Mouse (Mus musculus): ENCODE measurements around the gene Fam189a1.

DNA sequence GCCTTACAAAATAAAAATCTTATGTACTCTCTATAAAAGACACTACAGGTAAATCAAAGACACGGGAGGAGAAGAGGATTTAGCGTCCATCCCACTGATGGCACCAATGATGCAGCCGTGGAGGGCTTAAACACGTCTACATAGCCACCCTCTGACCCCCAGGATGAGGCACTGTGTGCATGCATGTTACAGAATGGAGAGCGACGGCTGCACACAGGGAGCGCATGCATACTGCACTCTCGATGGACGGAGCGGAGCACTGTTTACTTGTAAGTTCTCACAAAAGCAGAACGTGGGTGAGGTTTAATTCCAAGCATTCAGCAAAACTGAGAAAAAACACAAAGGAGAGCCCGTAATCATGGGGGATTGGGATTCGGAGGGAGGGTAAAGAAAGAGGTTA, 235.2 kb downstream of the Fam189a1 start:
- no peak for TF ChIP-seq CTCF (IDR thresholded peaks at IDR 0.05; ENCODE audit: low read depth, low read length)
- TF ChIP-seq POLR2A (IDR thresholded peaks at IDR 0.05; ENCODE audit: insufficient read depth, low read length) = no peak

Data from ES-Bruce4 (cell line).